Mouse (Mus musculus) ES-E14 (cell line): ENCODE results near the gene Spata18. TPM values are rescaled to one million over a fixed set of nuclear protein-coding genes. Genes with fewer than 3 reads are reported as not detected.
A peak's percentile ranks its signal among the peaks of the same experiment; 100 is the strongest.

Experiments used
- DNase-seq: peaks from one replicate; pipeline ENCODE4 v3.0.0-alpha.2; 2013; ENCODE audit warnings: low read depth, low spot score
- H3K27ac ChIP-seq: 2 replicates; pipeline ENCODE4 v1.5.1; 2012; ENCODE audit warnings: low read depth, mild to moderate bottlenecking, low read length, moderate library complexity, mixed read lengths; ENCODE audit not compliant: poor library complexity, insufficient read depth, severe bottlenecking
- H3K36me3 ChIP-seq: 2 replicates; pipeline ENCODE4 v1.6.1; 2012; ENCODE audit warnings: mild to moderate bottlenecking, low read length, moderate library complexity, mixed read lengths; ENCODE audit not compliant: control insufficient read depth, poor library complexity, insufficient read depth, severe bottlenecking
- H3K4me1 ChIP-seq, 2 experiments: fragments of 150-350 bp in 1 of 2; sonication (generic) in 1 of 2; 2 replicates each; pipeline ENCODE4 v1.6.1; 2012; ENCODE audit warnings: low read length in 2 of 2, mild to moderate bottlenecking in 1 of 2, mixed read lengths in 1 of 2; ENCODE audit not compliant: control insufficient read depth in 2 of 2, insufficient read depth in 2 of 2, poor library complexity in 1 of 2
- H3K4me3 ChIP-seq, 2 experiments: fragments of 150-350 bp in 1 of 2; sonication (generic) in 1 of 2; 2 replicates each; pipeline ENCODE4 v1.5.1; 2012; ENCODE audit warnings: low read length in 2 of 2, low read depth in 1 of 2, mild to moderate bottlenecking in 1 of 2, mixed read lengths in 1 of 2; ENCODE audit not compliant: insufficient read depth in 1 of 2, poor library complexity in 1 of 2, severe bottlenecking in 1 of 2
- H3K9ac ChIP-seq: 2 replicates; pipeline ENCODE4 v1.6.1; 2012; ENCODE audit warnings: low read depth, mild to moderate bottlenecking, low read length, mixed read lengths; ENCODE audit not compliant: poor library complexity, insufficient read depth, severe bottlenecking
- H3K9me3 ChIP-seq: fragments of 150-350 bp; sonication (generic); 2 replicates; pipeline ENCODE4 v1.6.1; 2012; ENCODE audit warnings: low read depth, mild to moderate bottlenecking, low read length; ENCODE audit not compliant: control insufficient read depth, insufficient read depth
- CHD2 ChIP-seq: IDR thresholded peaks from 2 replicates; pipeline ENCODE4 v1.6.1; 2014; ENCODE audit warnings: mild to moderate bottlenecking, low read depth, low read length, inconsistent platforms
- HCFC1 ChIP-seq: IDR thresholded peaks from 2 replicates; pipeline ENCODE4 v1.6.1; 2012; ENCODE audit warnings: low read length, inconsistent platforms, borderline replicate concordance; ENCODE audit not compliant: insufficient read depth
- MAFK ChIP-seq: IDR thresholded peaks from 2 replicates; pipeline ENCODE4 v1.6.1; 2014; ENCODE audit warnings: mild to moderate bottlenecking, low read depth, low read length, inconsistent platforms; ENCODE audit not compliant: insufficient read depth
- ZC3H11A ChIP-seq: IDR thresholded peaks from 2 replicates; pipeline ENCODE4 v1.6.1; 2012; ENCODE audit warnings: low read depth, mild to moderate bottlenecking, inconsistent platforms, low read length, borderline replicate concordance
- ZNF384 ChIP-seq: IDR thresholded peaks from 2 replicates; pipeline ENCODE4 v1.6.1; 2012; ENCODE audit warnings: low read depth, low read length, inconsistent platforms
- in situ Hi-C, 2 experiments: fragments of 600-800 bp; cut with MboI; formaldehyde crosslinking; loops; one replicate each; pipeline ENCODE4 v1.15.1; 2025; ENCODE audit warnings: low sequenced_read_pairs in 2 of 2, inconsistent platforms in 1 of 2; ENCODE audit not compliant: unreplicated experiment in 2 of 2
- total RNA-seq: library from RNA; depleted of rRNA; stranded (reverse); fragments of 300-350 nt; gene quantifications from 2 replicates; pipeline ENCODE4 v1.2.3, GENCODE M21; 2012

The Spata18 gene
- total RNA-seq, 1 experiment = not detected

DNA sequence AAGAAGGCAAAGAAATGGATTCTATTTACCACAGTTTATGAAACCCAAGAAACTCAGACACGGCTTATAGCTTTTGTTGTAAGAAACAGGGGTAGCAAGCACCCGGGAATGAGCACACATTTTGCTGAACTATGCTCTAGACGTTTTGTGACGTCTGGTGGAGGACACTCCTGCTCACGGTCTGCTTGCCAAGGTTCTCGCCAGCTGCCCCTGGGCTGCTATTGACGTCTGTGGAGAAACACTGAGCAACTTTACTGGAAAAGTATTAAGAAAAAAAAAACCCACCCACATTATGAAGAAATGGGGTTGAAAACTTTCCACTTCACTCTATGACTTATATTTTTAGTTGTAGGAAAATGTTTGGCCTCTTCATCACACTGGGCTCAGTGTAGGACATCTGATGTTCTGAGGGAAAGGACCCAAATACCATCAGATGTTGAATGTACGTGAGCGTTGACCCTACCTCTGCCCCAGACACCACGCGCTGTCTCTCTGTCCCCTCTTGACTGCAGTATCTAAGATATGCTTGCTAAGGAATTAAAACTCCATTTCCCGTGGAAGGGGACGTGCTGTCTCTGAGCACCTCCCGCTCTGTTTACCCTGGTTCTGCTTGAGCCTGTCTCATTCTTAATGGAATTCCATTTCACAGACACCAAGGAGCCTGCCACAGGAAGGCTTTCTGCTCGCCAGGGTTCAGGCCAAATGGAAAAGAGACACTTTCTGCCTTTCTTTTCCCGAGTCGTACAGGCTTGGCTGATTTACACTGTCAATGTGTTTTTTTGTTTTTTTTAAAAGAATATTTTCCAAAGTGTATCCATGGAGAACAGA lies 50.1 kb downstream of the Spata18 start:
- no peaks in the 10 kb centered on the region for H3K4me1 ChIP-seq
- no peak overlapping the region for H3K4me3 ChIP-seq
- no peaks in the 10 kb centered on the region for H3K9me3 ChIP-seq
- no peak for DNase-seq
- TF ChIP-seq HCFC1 (no peak), CHD2 (no peak)
- H3K36me3 ChIP-seq = no peaks in the 10 kb centered on the region
- H3K27ac ChIP-seq = no peak overlapping the region
- in situ Hi-C loops = no loop called here
- H3K9ac ChIP-seq = no peak overlapping the region

GRCm38 (mm10) chr5:73701946-73702710 lies 50.9 kb downstream of the Spata18 start:
- H3K4me3 ChIP-seq = no peak overlapping the region
- no peaks in the 10 kb centered on the region for H3K9me3 ChIP-seq
- in situ Hi-C loops = no loop called here
- no peak overlapping the region for H3K27ac ChIP-seq
- H3K4me1 ChIP-seq = no peaks in the 10 kb centered on the region
- H3K9ac ChIP-seq = no peak overlapping the region; the same call in 1 of the 2 replicates
- DNase-seq = no peak
- TF ChIP-seq ZC3H11A (no peak), ZNF384 (no peak), MAFK (no peak), HCFC1 (no peak), CHD2 (no peak)
- no peaks in the 10 kb centered on the region for H3K36me3 ChIP-seq

GRCm38 (mm10) chr5:73703096-73703495 lies 51.9 kb downstream of the Spata18 start:
- in situ Hi-C loops = no loop called here
- DNase-seq = no peak
- Histone ChIP-seq H3K27ac (no peak overlapping the region), H3K9me3 (no peaks in the 10 kb centered on the region), H3K36me3 (no peaks in the 10 kb centered on the region), H3K9ac (no peak overlapping the region), H3K4me1 (no peaks in the 10 kb centered on the region), H3K4me3 (no peak overlapping the region)
- TF ChIP-seq HCFC1 = no peak
- TF ChIP-seq MAFK = no peak
- no peak for TF ChIP-seq ZC3H11A
- TF ChIP-seq CHD2 = no peak
- TF ChIP-seq ZNF384 = no peak

DNA sequence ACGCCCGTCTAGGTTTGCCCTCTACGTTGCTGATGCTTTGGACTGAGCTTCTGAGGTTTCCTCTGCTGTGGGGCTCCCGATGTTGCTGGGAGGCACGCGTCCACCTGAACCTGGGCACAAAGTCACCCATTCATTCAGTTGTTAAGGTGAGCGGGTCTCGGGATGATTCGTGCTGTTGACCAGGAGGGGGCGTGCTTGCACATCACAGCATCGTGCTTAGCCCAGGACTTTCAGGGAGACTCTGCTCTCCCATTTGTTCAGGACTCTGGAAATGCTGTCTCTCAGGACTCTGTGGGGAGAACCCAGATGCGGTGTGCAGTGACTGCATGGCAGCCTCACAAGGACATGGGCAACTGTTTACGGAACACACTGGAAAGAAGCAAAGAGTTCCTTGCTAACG lies 53.1 kb downstream of the Spata18 start:
- in situ Hi-C loops = no loop called here
- Histone ChIP-seq H3K9me3 (no peaks in the 10 kb centered on the region), H3K9ac (no peak overlapping the region), H3K27ac (no peak overlapping the region), H3K36me3 (no peaks in the 10 kb centered on the region), H3K4me3 (peak overlapping the region in 1 of 2 experiments; percentile 53; a peak in 2 of 4 replicates), H3K4me1 (no peaks in the 10 kb centered on the region)
- no peak for DNase-seq
- TF ChIP-seq ZC3H11A (no peak), MAFK (no peak), HCFC1 (no peak), CHD2 (no peak), ZNF384 (no peak)
